Comparison of ENCODE assay signal across 10 mouse cellular contexts in the genomic region with DNA sequence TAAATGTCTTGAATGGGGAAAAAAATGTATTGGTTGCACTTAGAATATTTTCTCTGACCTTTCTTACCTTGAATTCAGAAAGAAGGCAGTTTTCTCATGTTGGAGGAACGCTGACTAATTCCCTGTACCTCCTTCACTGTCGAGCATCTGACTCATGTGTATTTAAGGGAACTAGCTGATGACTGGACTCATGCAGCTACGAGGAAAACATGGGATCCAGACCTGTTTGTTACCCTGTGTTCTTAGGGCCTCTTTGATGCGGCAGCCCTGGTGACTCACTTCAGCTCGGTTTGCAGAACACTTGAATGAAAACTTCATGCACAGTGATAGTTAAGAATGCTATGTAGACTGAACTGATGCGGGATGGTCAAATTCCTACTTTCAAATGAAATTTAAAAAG.
DNase-seq lines count a peak whose midpoint lies in the region; ATAC-seq lines count a peak whose summit lies in the region.
"Had no signal": no experiment of that assay in that cellular context is flagged by ENCODE, and none has a peak within 500 bp of the region (broad histone marks: within the 10 kb centered on the region; RNA-seq: fewer than 3 reads in every experiment).

No protein-coding gene starts in this region.

- H3K4me1 ChIP-seq in heart, embryonic 10.5 days = peaks cover 61% of the 10 kb centered on the region
- H3K4me1 ChIP-seq in heart, embryonic 15.5 days (replicated peaks) = peaks cover 68% of the 10 kb centered on the region
- H3K4me1 ChIP-seq in stomach, embryonic 16.5 days (ENCODE audit: control insufficient read depth, insufficient read depth, low read length) = no peaks in the 10 kb centered on the region; the same call in 1 of the 2 replicates

- no peak overlapping the region for H3K9ac ChIP-seq in heart, embryonic 15.5 days
- no peak overlapping the region for H3K9ac ChIP-seq in stomach, embryonic 16.5 days (ENCODE audit: low read length)

- H3K4me3 ChIP-seq in heart, embryonic 10.5 days = no peak overlapping the region
- no peak overlapping the region for H3K4me3 ChIP-seq in heart, embryonic 15.5 days
- H3K4me3 ChIP-seq in stomach, embryonic 16.5 days (replicated peaks; ENCODE audit: low read length) = no peak overlapping the region

- intact Hi-C loops in heart, postnatal 36 days (cut with DNase I) = no loop called here

- no peaks in the 10 kb centered on the region for H3K27me3 ChIP-seq in heart, embryonic 10.5 days (ENCODE audit: insufficient read depth, poor library complexity, severe bottlenecking)
- H3K27me3 ChIP-seq in heart, embryonic 15.5 days = no peaks in the 10 kb centered on the region
- H3K27me3 ChIP-seq in stomach, embryonic 16.5 days (ENCODE audit: control insufficient read depth, insufficient read depth, low read length) = no peaks in the 10 kb centered on the region

- ATAC-seq in heart, embryonic 15.5 days (replicated peaks; ENCODE audit: insufficient number of reproducible peaks, insufficient read depth, low FRiP score, low read depth) = 0 out of 2 replicates have a peak, but pooled peaks have one; percentile 63
- ATAC-seq in stomach, embryonic 16.5 days (ENCODE audit: insufficient read depth, low FRiP score) = peak; percentile 81
- no peak for ATAC-seq in megakaryocyte, adult 5-6 weeks (ENCODE audit: poor library complexity, severe bottlenecking)

- peak overlapping the region; percentile 11 for H3K4me2 ChIP-seq in heart, embryonic 15.5 days
- no peak overlapping the region for H3K4me2 ChIP-seq in stomach, embryonic 16.5 days (ENCODE audit: low read depth, low read length)

- DNase-seq in heart, embryonic 10.5 days (ENCODE audit: low spot score) = no peak
- no peak for DNase-seq in heart, postnatal 36 days
- DNase-seq in thymus, postnatal 0 days (ENCODE audit: low spot score) = peak; percentile 30
- no peak for DNase-seq in thymus, postnatal 10 days (ENCODE audit: low spot score in 2 of 2)
- no peak for DNase-seq in gastrocnemius, postnatal 10 days
- DNase-seq: cerebellum, adult 18-20 months; left cerebral cortex, postnatal 4 days had no signal

- WGBS in heart, embryonic 10.5 days = 53% methylated on average over 6 of the region's 6 CpGs
- 32% methylated on average over 6 of the region's 6 CpGs for WGBS in heart, embryonic 15.5 days
- WGBS in stomach, embryonic 16.5 days = 63% methylated on average over 6 of the region's 6 CpGs

- H3K27ac ChIP-seq in heart, embryonic 10.5 days = peak overlapping the region; percentile 84; the same call in 1 of the 2 replicates
- peak overlapping the region; percentile 88 for H3K27ac ChIP-seq in heart, embryonic 15.5 days
- H3K27ac ChIP-seq in stomach, embryonic 16.5 days (ENCODE audit: low read length) = peak overlapping the region; percentile 74; the same call in 1 of the 2 replicates

- H3K36me3 ChIP-seq in heart, embryonic 10.5 days = no peaks in the 10 kb centered on the region
- no peaks in the 10 kb centered on the region for H3K36me3 ChIP-seq in heart, embryonic 15.5 days
- no peaks in the 10 kb centered on the region for H3K36me3 ChIP-seq in stomach, embryonic 16.5 days (ENCODE audit: control insufficient read depth, insufficient read depth, low read length)

- no peaks in the 10 kb centered on the region for H3K9me3 ChIP-seq in heart, embryonic 10.5 days
- H3K9me3 ChIP-seq in heart, embryonic 15.5 days (replicated peaks) = no peaks in the 10 kb centered on the region
- no peaks in the 10 kb centered on the region for H3K9me3 ChIP-seq in stomach, embryonic 16.5 days (replicated peaks; ENCODE audit: control insufficient read depth, low read length)
